Mouse (Mus musculus): ENCODE measurements around the gene Rora. TPM values are rescaled to one million over a fixed set of nuclear protein-coding genes. Genes with fewer than 3 reads are reported as not detected.
A peak's percentile ranks its signal among the peaks of the same experiment; 100 is the strongest.

The Rora gene
- polyA plus RNA-seq, 1 experiment from 2014 or later = 4.4 TPM

DNA sequence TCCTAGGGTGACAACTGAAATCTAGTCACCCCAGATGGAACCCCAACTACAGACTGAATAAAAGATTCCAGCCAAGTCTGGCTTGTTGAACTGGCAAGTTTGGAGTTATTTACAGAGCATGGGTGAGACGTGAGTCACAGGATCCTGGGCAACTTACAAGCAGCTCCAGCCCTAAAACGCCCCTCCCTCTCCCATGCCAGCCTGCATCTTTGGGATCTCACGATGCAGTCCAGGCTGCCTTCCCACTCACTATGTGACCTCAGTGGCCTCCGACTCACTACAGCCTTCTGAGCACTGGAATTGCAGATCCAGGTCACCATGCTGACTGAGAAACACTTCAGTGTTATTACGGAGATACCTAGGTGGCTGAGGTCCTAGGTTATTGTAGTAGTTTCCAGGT, 129.0 kb downstream of the Rora start:
- H3K27ac ChIP-seq (ENCODE audit: low read depth) = no peak overlapping the region
- ATAC-seq (replicated peaks; ENCODE audit: low FRiP score, low TSS enrichment, low read depth) (no peak), DNase-seq (ENCODE audit: low spot score) (no peak)
- H3K27me3 ChIP-seq (replicated peaks; ENCODE audit: control insufficient read depth, insufficient read depth, low read length) = no peaks in the 10 kb centered on the region
- WGBS = 66% methylated on average over 5 of the region's 5 CpGs
- no peak overlapping the region for H3K4me2 ChIP-seq (ENCODE audit: low read length)
- no peaks in the 10 kb centered on the region for H3K36me3 ChIP-seq (ENCODE audit: control insufficient read depth, insufficient read depth, low read length)
- no peak overlapping the region for H3K9ac ChIP-seq (ENCODE audit: low read length)
- H3K4me3 ChIP-seq (ENCODE audit: low read depth, low read length) = no peak overlapping the region
- H3K4me1 ChIP-seq (replicated peaks; ENCODE audit: control insufficient read depth, insufficient read depth, low read length) = no peaks in the 10 kb centered on the region
- H3K9me3 ChIP-seq (ENCODE audit: control insufficient read depth, low read length) = no peaks in the 10 kb centered on the region

DNA sequence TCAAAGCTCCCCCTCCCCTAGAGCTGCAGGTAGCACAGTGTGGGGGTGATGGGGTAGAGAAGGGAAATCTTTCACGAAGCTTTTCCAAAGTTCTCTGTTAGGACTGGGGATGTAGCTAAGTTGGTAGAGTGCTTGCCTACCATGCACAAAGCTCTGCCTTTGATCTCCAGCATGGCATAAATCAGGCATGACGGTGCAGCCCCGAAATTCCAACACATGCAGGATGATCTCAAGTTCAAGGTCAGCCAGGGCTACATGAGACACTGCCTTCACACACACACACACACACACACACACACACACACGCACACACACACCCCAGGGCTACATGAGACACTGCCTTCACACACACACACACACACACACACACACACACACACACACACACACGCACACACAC, 129.7 kb downstream of the Rora start:
- H3K4me2 ChIP-seq (ENCODE audit: low read length) = no peak overlapping the region
- H3K4me3 ChIP-seq (ENCODE audit: low read depth, low read length) = no peak overlapping the region
- no peaks in the 10 kb centered on the region for H3K36me3 ChIP-seq (ENCODE audit: control insufficient read depth, insufficient read depth, low read length)
- WGBS = 54% methylated on average over 5 of the region's 5 CpGs
- H3K9ac ChIP-seq (ENCODE audit: low read length) = no peak overlapping the region
- no peak overlapping the region for H3K27ac ChIP-seq (ENCODE audit: low read depth)
- DNase-seq (ENCODE audit: low spot score) = no peak
- no peaks in the 10 kb centered on the region for H3K4me1 ChIP-seq (replicated peaks; ENCODE audit: control insufficient read depth, insufficient read depth, low read length)
- ATAC-seq (replicated peaks; ENCODE audit: low FRiP score, low TSS enrichment, low read depth) = no peak
- H3K9me3 ChIP-seq (ENCODE audit: control insufficient read depth, low read length) = no peaks in the 10 kb centered on the region
- no peaks in the 10 kb centered on the region for H3K27me3 ChIP-seq (replicated peaks; ENCODE audit: control insufficient read depth, insufficient read depth, low read length)

DNA sequence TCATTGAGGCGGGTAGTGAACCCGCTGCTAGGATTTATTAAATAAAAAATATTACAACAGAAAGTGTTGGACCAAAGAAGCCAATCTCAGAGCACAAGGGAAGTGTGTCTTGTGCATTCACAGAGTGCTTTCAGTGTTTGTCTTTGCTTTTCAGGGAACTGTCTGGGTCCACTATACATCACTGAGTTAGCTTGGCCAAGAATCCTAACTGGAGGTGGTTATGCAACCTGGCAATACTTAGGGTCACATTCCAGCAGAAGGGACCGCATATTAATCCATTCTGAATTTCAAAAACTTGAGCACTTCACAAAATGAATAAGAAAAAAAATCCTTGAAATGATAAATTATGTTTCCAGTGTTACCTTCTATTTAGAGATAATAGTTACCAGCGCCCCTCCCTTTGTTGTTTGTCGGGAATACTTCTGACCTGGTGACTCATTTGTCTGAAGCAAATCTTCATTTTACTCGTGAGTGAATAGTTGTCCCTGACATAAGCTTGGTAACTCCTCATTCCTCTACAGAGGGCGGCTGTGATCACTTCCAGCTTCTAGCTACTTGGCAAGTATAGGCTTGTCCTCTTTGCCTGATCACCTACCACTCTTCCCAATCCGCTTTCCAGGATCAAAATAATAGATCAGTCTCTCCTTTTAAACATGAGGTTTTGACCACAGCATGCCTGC, 133.2 kb downstream of the Rora start:
- no peak overlapping the region for H3K4me2 ChIP-seq (ENCODE audit: low read length)
- no peak overlapping the region for H3K9ac ChIP-seq (ENCODE audit: low read length)
- 82% methylated on average over 8 of the region's 8 CpGs for WGBS
- no peaks in the 10 kb centered on the region for H3K36me3 ChIP-seq (ENCODE audit: control insufficient read depth, insufficient read depth, low read length)
- H3K4me1 ChIP-seq (replicated peaks; ENCODE audit: control insufficient read depth, insufficient read depth, low read length) = no peaks in the 10 kb centered on the region
- DNase-seq (ENCODE audit: low spot score) = no peak
- H3K27me3 ChIP-seq (replicated peaks; ENCODE audit: control insufficient read depth, insufficient read depth, low read length) = no peaks in the 10 kb centered on the region
- no peak for ATAC-seq (replicated peaks; ENCODE audit: low FRiP score, low TSS enrichment, low read depth)
- H3K4me3 ChIP-seq (ENCODE audit: low read depth, low read length) = no peak overlapping the region
- H3K27ac ChIP-seq (ENCODE audit: low read depth) = no peak overlapping the region
- no peaks in the 10 kb centered on the region for H3K9me3 ChIP-seq (ENCODE audit: control insufficient read depth, low read length)

DNA sequence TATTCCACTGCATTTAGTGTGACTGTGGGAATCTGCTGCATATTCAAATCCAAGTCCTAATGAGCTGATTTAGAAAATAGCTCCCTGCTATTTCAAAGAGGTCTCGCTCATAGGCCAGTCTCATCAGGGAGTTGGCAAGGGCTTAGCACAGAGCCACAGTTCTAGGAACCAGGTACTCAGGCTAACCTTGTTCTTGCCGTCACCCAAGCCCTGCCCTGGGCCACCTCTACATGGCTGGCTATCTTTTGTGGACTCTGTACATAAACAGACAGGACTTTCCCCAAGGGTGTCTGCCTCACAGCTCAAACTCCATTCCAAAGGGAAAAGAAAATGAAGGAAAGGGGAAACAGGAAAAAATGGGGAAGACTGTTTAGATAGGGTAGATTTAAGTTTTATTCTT, 134.1 kb downstream of the Rora start:
- Histone ChIP-seq H3K4me1 (replicated peaks; ENCODE audit: control insufficient read depth, insufficient read depth, low read length) (no peaks in the 10 kb centered on the region), H3K9ac (ENCODE audit: low read length) (no peak overlapping the region), H3K27ac (ENCODE audit: low read depth) (no peak overlapping the region), H3K27me3 (replicated peaks; ENCODE audit: control insufficient read depth, insufficient read depth, low read length) (no peaks in the 10 kb centered on the region), H3K36me3 (ENCODE audit: control insufficient read depth, insufficient read depth, low read length) (no peaks in the 10 kb centered on the region), H3K9me3 (ENCODE audit: control insufficient read depth, low read length) (no peaks in the 10 kb centered on the region), H3K4me2 (ENCODE audit: low read length) (no peak overlapping the region), H3K4me3 (ENCODE audit: low read depth, low read length) (no peak overlapping the region)
- WGBS = 86% methylated on average over 2 of the region's 2 CpGs
- ATAC-seq (replicated peaks; ENCODE audit: low FRiP score, low TSS enrichment, low read depth) (no peak), DNase-seq (ENCODE audit: low spot score) (no peak)

DNA sequence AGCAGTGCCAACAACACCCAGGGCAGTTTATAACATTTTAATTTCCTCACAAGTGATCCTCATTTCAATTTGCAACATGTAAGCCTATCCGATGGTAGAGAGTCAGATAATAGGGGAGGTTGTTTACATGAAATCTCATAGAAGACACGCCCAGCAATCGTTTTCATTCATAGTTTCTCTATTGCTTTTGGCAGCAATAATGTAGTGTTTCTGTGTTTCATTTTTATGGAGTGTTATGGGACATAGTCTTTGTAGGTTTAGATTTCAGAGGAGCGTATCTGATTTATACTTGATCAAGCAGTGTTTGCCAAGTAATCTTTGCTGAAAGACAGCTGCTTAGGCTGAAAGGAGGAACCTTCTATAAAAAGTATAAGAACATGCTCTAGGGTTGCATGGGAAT, 137.3 kb downstream of the Rora start:
- no peak overlapping the region for H3K4me3 ChIP-seq (ENCODE audit: low read depth, low read length)
- H3K27ac ChIP-seq (ENCODE audit: low read depth) = no peak overlapping the region
- ATAC-seq (replicated peaks; ENCODE audit: low FRiP score, low TSS enrichment, low read depth) (no peak), DNase-seq (ENCODE audit: low spot score) (no peak)
- no peaks in the 10 kb centered on the region; the same call in 1 of the 2 replicates for H3K4me1 ChIP-seq (replicated peaks; ENCODE audit: control insufficient read depth, insufficient read depth, low read length)
- no peak overlapping the region for H3K4me2 ChIP-seq (ENCODE audit: low read length)
- H3K9me3 ChIP-seq (ENCODE audit: control insufficient read depth, low read length) = no peaks in the 10 kb centered on the region
- H3K9ac ChIP-seq (ENCODE audit: low read length) = no peak overlapping the region
- whole genome bisulfite sequencing = 67% methylated on average over 4 of the region's 4 CpGs
- no peaks in the 10 kb centered on the region for H3K27me3 ChIP-seq (replicated peaks; ENCODE audit: control insufficient read depth, insufficient read depth, low read length)
- H3K36me3 ChIP-seq (ENCODE audit: control insufficient read depth, insufficient read depth, low read length) = no peaks in the 10 kb centered on the region

DNA sequence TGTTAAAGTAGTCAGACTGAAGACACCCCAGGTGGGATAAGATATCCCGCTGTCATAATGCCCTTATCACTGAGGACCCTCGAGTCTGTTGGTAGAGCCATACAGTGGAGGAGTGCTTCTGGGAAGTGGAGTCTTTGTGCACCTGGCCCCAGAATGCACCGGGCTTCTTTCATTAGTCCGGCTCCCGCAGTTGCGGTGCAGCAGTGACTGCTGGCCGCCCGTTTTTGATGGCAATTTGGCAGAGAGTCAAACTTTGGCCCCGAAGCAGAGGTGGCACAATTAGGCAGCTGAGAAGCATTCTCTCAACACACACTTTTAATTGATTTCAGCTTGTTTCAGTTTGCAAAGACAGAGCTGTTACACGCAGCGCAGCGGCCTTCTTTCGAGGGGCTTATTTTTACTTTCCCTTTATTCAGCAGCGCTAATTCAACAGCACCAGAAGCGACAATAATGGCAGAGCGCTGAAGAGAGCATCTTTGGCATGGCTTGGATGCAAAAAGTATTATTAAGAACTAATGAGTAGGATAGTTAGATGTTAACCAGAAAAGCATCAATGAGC, 138.5 kb downstream of the Rora start:
- Histone ChIP-seq H3K9me3 (ENCODE audit: control insufficient read depth, low read length) (no peaks in the 10 kb centered on the region), H3K27me3 (replicated peaks; ENCODE audit: control insufficient read depth, insufficient read depth, low read length) (no peaks in the 10 kb centered on the region), H3K27ac (ENCODE audit: low read depth) (no peak overlapping the region), H3K36me3 (ENCODE audit: control insufficient read depth, insufficient read depth, low read length) (no peaks in the 10 kb centered on the region), H3K9ac (ENCODE audit: low read length) (no peak overlapping the region), H3K4me3 (ENCODE audit: low read depth, low read length) (no peak overlapping the region), H3K4me1 (replicated peaks; ENCODE audit: control insufficient read depth, insufficient read depth, low read length) (no peaks in the 10 kb centered on the region; the same call in 1 of the 2 replicates), H3K4me2 (ENCODE audit: low read length) (no peak overlapping the region)
- ATAC-seq (replicated peaks; ENCODE audit: low FRiP score, low TSS enrichment, low read depth) (no peak), DNase-seq (ENCODE audit: low spot score) (no peak)
- WGBS = 83% methylated on average over 16 of the region's 16 CpGs

DNA sequence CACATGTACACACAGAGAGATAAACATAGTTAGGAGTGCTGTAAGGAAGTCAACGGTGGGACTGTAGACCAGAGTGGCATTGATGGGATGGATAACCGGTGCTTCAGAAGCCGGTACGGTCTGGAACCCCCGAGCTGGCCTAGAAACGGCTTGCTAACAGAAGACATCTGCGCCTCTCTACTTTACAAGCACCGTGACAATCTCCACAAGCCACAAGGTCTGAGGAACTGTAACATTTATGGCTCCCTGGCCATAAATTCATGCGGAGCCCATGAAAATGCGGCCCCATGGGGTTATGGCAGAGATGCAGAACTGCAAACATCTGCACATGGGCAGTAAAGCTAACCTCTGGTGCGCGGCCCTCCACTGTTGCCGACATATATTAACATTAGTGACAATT, 141.7 kb downstream of the Rora start:
- 60% methylated on average over 13 of the region's 13 CpGs for WGBS
- Histone ChIP-seq H3K9ac (ENCODE audit: low read length) (no peak overlapping the region), H3K36me3 (ENCODE audit: control insufficient read depth, insufficient read depth, low read length) (no peaks in the 10 kb centered on the region), H3K9me3 (ENCODE audit: control insufficient read depth, low read length) (no peaks in the 10 kb centered on the region), H3K4me2 (ENCODE audit: low read length) (no peak overlapping the region), H3K27me3 (replicated peaks; ENCODE audit: control insufficient read depth, insufficient read depth, low read length) (no peaks in the 10 kb centered on the region), H3K27ac (ENCODE audit: low read depth) (no peak overlapping the region), H3K4me3 (ENCODE audit: low read depth, low read length) (no peak overlapping the region), H3K4me1 (replicated peaks; ENCODE audit: control insufficient read depth, insufficient read depth, low read length) (no peaks in the 10 kb centered on the region; the same call in 1 of the 2 replicates)
- ATAC-seq (replicated peaks; ENCODE audit: low FRiP score, low TSS enrichment, low read depth) (no peak), DNase-seq (ENCODE audit: low spot score) (peak; percentile 61)

DNA sequence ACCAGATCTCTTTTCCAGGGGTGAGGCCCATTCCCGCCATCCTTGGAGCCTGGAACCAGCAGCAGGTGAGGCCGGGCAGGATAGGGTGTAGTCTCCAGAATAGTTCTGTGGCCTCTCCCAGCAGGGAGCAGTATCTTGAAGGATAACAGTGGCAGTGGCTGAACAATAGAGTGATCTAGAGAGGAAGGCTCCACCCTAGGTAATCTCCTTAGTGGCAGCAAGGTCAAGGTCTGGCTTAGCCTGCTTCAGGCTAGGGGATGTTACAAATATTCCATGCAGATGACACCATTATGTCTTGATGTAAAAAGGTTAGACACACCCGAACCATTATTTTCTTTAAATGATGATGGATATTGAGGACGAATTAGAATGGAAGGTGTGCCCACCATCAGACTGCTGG, 144.6 kb downstream of the Rora start:
- no peaks in the 10 kb centered on the region for H3K27me3 ChIP-seq (replicated peaks; ENCODE audit: control insufficient read depth, insufficient read depth, low read length)
- 92% methylated on average over 4 of the region's 4 CpGs for WGBS
- H3K4me2 ChIP-seq (ENCODE audit: low read length) = no peak overlapping the region
- no peaks in the 10 kb centered on the region for H3K9me3 ChIP-seq (ENCODE audit: control insufficient read depth, low read length)
- no peak for ATAC-seq (replicated peaks; ENCODE audit: low FRiP score, low TSS enrichment, low read depth)
- H3K36me3 ChIP-seq (ENCODE audit: control insufficient read depth, insufficient read depth, low read length) = no peaks in the 10 kb centered on the region
- DNase-seq (ENCODE audit: low spot score) = no peak
- no peak overlapping the region for H3K27ac ChIP-seq (ENCODE audit: low read depth)
- no peaks in the 10 kb centered on the region; the same call in 1 of the 2 replicates for H3K4me1 ChIP-seq (replicated peaks; ENCODE audit: control insufficient read depth, insufficient read depth, low read length)
- no peak overlapping the region for H3K9ac ChIP-seq (ENCODE audit: low read length)
- no peak overlapping the region for H3K4me3 ChIP-seq (ENCODE audit: low read depth, low read length)

DNA sequence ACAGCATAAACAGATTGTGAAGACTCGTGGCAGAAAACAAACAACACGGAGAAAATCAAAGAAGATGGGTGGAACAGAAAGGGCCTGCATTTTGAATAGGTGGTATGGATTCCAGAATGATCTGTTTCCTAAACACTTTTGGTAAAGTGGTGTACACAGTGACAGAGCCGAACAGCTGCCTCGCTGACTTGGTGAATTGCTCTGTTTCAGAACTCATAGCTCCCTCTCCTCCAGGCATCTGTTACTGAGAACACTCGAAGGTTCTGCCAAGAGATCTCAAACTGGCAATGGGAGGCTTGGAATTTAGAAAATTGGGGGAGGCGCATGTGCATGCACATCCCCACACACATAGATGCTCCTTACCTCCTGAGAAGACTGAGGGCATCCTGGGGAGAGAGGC, 145.5 kb downstream of the Rora start:
- H3K4me1 ChIP-seq (replicated peaks; ENCODE audit: control insufficient read depth, insufficient read depth, low read length) = peaks cover 3% of the 10 kb centered on the region; the same call in 1 of the 2 replicates
- no peak for DNase-seq (ENCODE audit: low spot score)

More for the DNA sequence above, 145.5 kb downstream of the Rora start:
- no peak overlapping the region for H3K27ac ChIP-seq (ENCODE audit: low read depth)
- no peaks in the 10 kb centered on the region for H3K36me3 ChIP-seq (ENCODE audit: control insufficient read depth, insufficient read depth, low read length)
- 89% methylated on average over 6 of the region's 6 CpGs for WGBS
- ATAC-seq (replicated peaks; ENCODE audit: low FRiP score, low TSS enrichment, low read depth) = no peak
- no peaks in the 10 kb centered on the region for H3K27me3 ChIP-seq (replicated peaks; ENCODE audit: control insufficient read depth, insufficient read depth, low read length)
- no peak overlapping the region for H3K4me3 ChIP-seq (ENCODE audit: low read depth, low read length)
- H3K9me3 ChIP-seq (ENCODE audit: control insufficient read depth, low read length) = no peaks in the 10 kb centered on the region
- no peak overlapping the region for H3K9ac ChIP-seq (ENCODE audit: low read length)
- no peak overlapping the region for H3K4me2 ChIP-seq (ENCODE audit: low read length)

Measured in intestine, embryonic 14.5 days (tissue).